Mouse (Mus musculus): ENCODE measurements around the gene Dnajc16.

- no peak for TF ChIP-seq POLR2A (IDR thresholded peaks at IDR 0.05; ENCODE audit: control insufficient read depth, low read depth, low read length)
- TF ChIP-seq CTCF (IDR thresholded peaks at IDR 0.05; ENCODE audit: control insufficient read depth, insufficient read depth, insufficient replicate concordance, low read depth, low read length), result no peak
Observed at GRCm38 (mm10) chr4:141731766-141732165, 59.0 kb downstream of the Dnajc16 start.
